Mouse (Mus musculus) CH12.LX (cell line): Measurements from ENCODE around the gene Ifrd2. TPM values are rescaled to one million over a fixed set of nuclear protein-coding genes. Genes with fewer than 3 reads are reported as not detected.

Source experiments
- DNase-seq: peaks from one replicate; pipeline ENCODE4 v3.0.0-alpha.2; 2013; ENCODE audit errors: extremely low read depth
- H3K27ac ChIP-seq: 2 replicates; pipeline ENCODE4 v1.5.1; 2012; ENCODE audit warnings: low read depth, mild to moderate bottlenecking, control low read depth, moderate library complexity; ENCODE audit not compliant: insufficient read depth
- H3K27me3 ChIP-seq: replicated peaks from 2 replicates; pipeline ENCODE3; 2012; ENCODE audit warnings: inconsistent platforms
- H3K36me3 ChIP-seq, 2 experiments: replicated peaks in 1 of 2; 2 replicates each; pipeline versions ENCODE3 to v1.6.1; 2012; ENCODE audit warnings: inconsistent platforms in 1 of 2, low read length in 1 of 2, mild to moderate bottlenecking in 1 of 2, mixed read lengths in 1 of 2, moderate library complexity in 1 of 2; ENCODE audit not compliant: control insufficient read depth in 1 of 2, insufficient read depth in 1 of 2
- H3K4me1 ChIP-seq, 2 experiments: 2 replicates each; pipeline ENCODE4 v1.6.1; 2012; ENCODE audit warnings: inconsistent platforms in 1 of 2, moderate library complexity in 1 of 2; ENCODE audit not compliant: insufficient read depth in 2 of 2, control insufficient read depth in 1 of 2
- H3K4me2 ChIP-seq: 2 replicates; pipeline ENCODE4 v1.6.1; 2012; ENCODE audit warnings: low read depth, mild to moderate bottlenecking, control low read depth; ENCODE audit not compliant: poor library complexity, insufficient read depth, severe bottlenecking
- H3K4me3 ChIP-seq, 3 experiments: fragments of 150-350 bp in 1 of 3; sonication (generic) in 1 of 3; replicated peaks in 1 of 3; 2 replicates each; pipeline versions ENCODE3 to v1.5.1; 2011 to 2012; ENCODE audit warnings: low read depth in 2 of 3, low read length in 2 of 3, mild to moderate bottlenecking in 2 of 3, moderate library complexity in 2 of 3, control low read depth in 1 of 3, improper control_type of control experiment in 1 of 3, inconsistent platforms in 1 of 3, mixed read lengths in 1 of 3; ENCODE audit not compliant: poor library complexity in 1 of 3
- H3K79me2 ChIP-seq: replicated peaks from 2 replicates; pipeline ENCODE4 v1.6.1; 2012; ENCODE audit warnings: mild to moderate bottlenecking, moderate library complexity; ENCODE audit not compliant: control insufficient read depth, poor library complexity, insufficient read depth, severe bottlenecking; ENCODE audit errors: extremely low read depth
- H3K9ac ChIP-seq: 2 replicates; pipeline ENCODE4 v1.6.1; 2012; ENCODE audit warnings: low read depth, mild to moderate bottlenecking, control low read depth, moderate library complexity; ENCODE audit not compliant: insufficient read depth
- H3K9me3 ChIP-seq: replicated peaks from 2 replicates; pipeline ENCODE3; 2012; ENCODE audit warnings: low read length, inconsistent platforms, mixed read lengths
- BHLHE40 ChIP-seq: IDR thresholded peaks from 2 replicates; pipeline ENCODE4 v1.6.1; 2011; ENCODE audit warnings: mild to moderate bottlenecking, low read depth, low read length, improper control_type of control experiment
- CHD1 ChIP-seq: IDR thresholded peaks from 2 replicates; pipeline ENCODE4 v1.6.1; 2012; ENCODE audit warnings: low read depth, low read length, improper control_type of control experiment, inconsistent platforms
- CHD2 ChIP-seq: IDR thresholded peaks from 2 replicates; pipeline ENCODE4 v1.6.1; 2011; ENCODE audit warnings: low read length, improper control_type of control experiment
- CTCF ChIP-seq, 2 experiments: IDR thresholded peaks in 1 of 2; conservative IDR thresholded peaks in 1 of 2; 2 replicates each; pipeline ENCODE4 v1.5.1; 2011 to 2012; ENCODE audit warnings: low read depth in 2 of 2, low read length in 2 of 2, improper control_type of control experiment in 1 of 2, inconsistent platforms in 1 of 2, mild to moderate bottlenecking in 1 of 2, moderate library complexity in 1 of 2
- E2F4 ChIP-seq: IDR thresholded peaks from 2 replicates; pipeline ENCODE4 v1.6.1; 2011; ENCODE audit warnings: low read depth, low read length, improper control_type of control experiment; ENCODE audit not compliant: insufficient replicate concordance
- ELF1 ChIP-seq: IDR thresholded peaks from 2 replicates; pipeline ENCODE4 v1.6.1; 2014; ENCODE audit warnings: low read depth, mild to moderate bottlenecking, inconsistent platforms, low read length, improper control_type of control experiment
- EP300 ChIP-seq: IDR thresholded peaks from 2 replicates; pipeline ENCODE4 v1.6.1; 2011; ENCODE audit warnings: low read length, improper control_type of control experiment
- ETS1 ChIP-seq: conservative IDR thresholded peaks from 2 replicates; pipeline ENCODE4 v1.6.1; 2012; ENCODE audit warnings: low read depth, mild to moderate bottlenecking, inconsistent platforms, low read length, improper control_type of control experiment, moderate library complexity
- GABPA ChIP-seq: IDR thresholded peaks from 2 replicates; pipeline ENCODE4 v1.6.1; 2012; ENCODE audit warnings: low read depth, low read length, improper control_type of control experiment, inconsistent platforms; ENCODE audit not compliant: insufficient replicate concordance
- HCFC1 ChIP-seq: IDR thresholded peaks from 2 replicates; pipeline ENCODE4 v1.6.1; 2012; ENCODE audit warnings: low read depth, mild to moderate bottlenecking, inconsistent platforms, low read length, improper control_type of control experiment
- IRF4 ChIP-seq: IDR thresholded peaks from 2 replicates; pipeline ENCODE4 v1.6.1; 2014; ENCODE audit warnings: low read depth, mild to moderate bottlenecking, inconsistent platforms, low read length, improper control_type of control experiment
- JUN ChIP-seq: IDR thresholded peaks from 2 replicates; pipeline ENCODE4 v1.6.1; 2011; ENCODE audit warnings: low read depth, mild to moderate bottlenecking, low read length, improper control_type of control experiment, moderate library complexity; ENCODE audit not compliant: insufficient read depth
- JUND ChIP-seq: conservative IDR thresholded peaks from 2 replicates; pipeline ENCODE4 v1.6.1; 2011; ENCODE audit warnings: low read depth, low read length, improper control_type of control experiment
- KAT2A ChIP-seq: IDR thresholded peaks from 2 replicates; pipeline ENCODE4 v1.6.1; 2012; ENCODE audit warnings: low read length, improper control_type of control experiment, inconsistent platforms; ENCODE audit not compliant: insufficient replicate concordance
- MAFK ChIP-seq: IDR thresholded peaks from 2 replicates; pipeline ENCODE4 v1.6.1; 2011; ENCODE audit warnings: low read length, improper control_type of control experiment; ENCODE audit not compliant: insufficient replicate concordance
- MAX ChIP-seq: IDR thresholded peaks from 2 replicates; pipeline ENCODE4 v1.6.1; 2011; ENCODE audit warnings: low read length, improper control_type of control experiment
- MAZ ChIP-seq: IDR thresholded peaks from 2 replicates; pipeline ENCODE4 v1.6.1; 2012; ENCODE audit warnings: low read depth, mild to moderate bottlenecking, inconsistent platforms, low read length, improper control_type of control experiment, moderate library complexity
- MEF2A ChIP-seq: IDR thresholded peaks from 2 replicates; pipeline ENCODE4 v1.6.1; 2014; ENCODE audit warnings: low read depth, mild to moderate bottlenecking, inconsistent platforms, low read length, improper control_type of control experiment, borderline replicate concordance
- MXI1 ChIP-seq: IDR thresholded peaks from 2 replicates; pipeline ENCODE4 v1.6.1; 2011; ENCODE audit warnings: mild to moderate bottlenecking, low read depth, low read length, improper control_type of control experiment
- MYC ChIP-seq: IDR thresholded peaks from 2 replicates; pipeline ENCODE4 v1.6.1; 2011; ENCODE audit warnings: low read depth, mild to moderate bottlenecking, improper control_type of control experiment, low read length
- NELFE ChIP-seq: IDR thresholded peaks from 2 replicates; pipeline ENCODE4 v1.6.1; 2011; ENCODE audit warnings: low read depth, low read length, improper control_type of control experiment
- NRF1 ChIP-seq: IDR thresholded peaks from 2 replicates; pipeline ENCODE4 v1.6.1; 2014; ENCODE audit warnings: low read depth, mild to moderate bottlenecking, inconsistent platforms, low read length, improper control_type of control experiment, moderate library complexity
- PAX5 ChIP-seq: IDR thresholded peaks from 2 replicates; pipeline ENCODE4 v1.6.1; 2012; ENCODE audit warnings: low read length, inconsistent platforms, mixed read lengths
- POLR2A ChIP-seq: IDR thresholded peaks from 2 replicates; pipeline ENCODE4 v1.6.1; 2011; ENCODE audit warnings: low read depth, mild to moderate bottlenecking, improper control_type of control experiment, low read length
- POLR2AphosphoS2 ChIP-seq: IDR thresholded peaks from 2 replicates; pipeline ENCODE4 v1.6.1; 2011; ENCODE audit warnings: low read depth, low read length, improper control_type of control experiment
- RAD21 ChIP-seq: IDR thresholded peaks from 2 replicates; pipeline ENCODE4 v1.6.1; 2011; ENCODE audit warnings: low read depth, mild to moderate bottlenecking, low read length, improper control_type of control experiment, moderate library complexity
- RCOR1 ChIP-seq: conservative IDR thresholded peaks from 2 replicates; pipeline ENCODE4 v1.6.1; 2012; ENCODE audit warnings: low read depth, mild to moderate bottlenecking, inconsistent platforms, low read length, improper control_type of control experiment
- SIN3A ChIP-seq: IDR thresholded peaks from 2 replicates; pipeline ENCODE4 v1.6.1; 2012; ENCODE audit warnings: low read length, improper control_type of control experiment, inconsistent platforms
- SMC3 ChIP-seq: IDR thresholded peaks from 2 replicates; pipeline ENCODE4 v1.6.1; 2011; ENCODE audit warnings: low read depth, low read length, improper control_type of control experiment
- TBP ChIP-seq: conservative IDR thresholded peaks from 2 replicates; pipeline ENCODE4 v1.6.1; 2011; ENCODE audit warnings: low read depth, low read length, improper control_type of control experiment
- TCF12 ChIP-seq: IDR thresholded peaks from 2 replicates; pipeline ENCODE4 v1.6.1; 2014; ENCODE audit warnings: low read depth, mild to moderate bottlenecking, inconsistent platforms, low read length, improper control_type of control experiment
- UBTF ChIP-seq: IDR thresholded peaks from 2 replicates; pipeline ENCODE4 v1.6.1; 2012; ENCODE audit warnings: low read depth, mild to moderate bottlenecking, inconsistent platforms, low read length, improper control_type of control experiment, moderate library complexity
- USF1 ChIP-seq: IDR thresholded peaks from 2 replicates; pipeline ENCODE4 v1.6.1; 2014; ENCODE audit warnings: low read depth, mild to moderate bottlenecking, inconsistent platforms, low read length, improper control_type of control experiment
- USF2 ChIP-seq: conservative IDR thresholded peaks from 2 replicates; pipeline ENCODE4 v1.6.1; 2011; ENCODE audit warnings: low read depth, low read length, improper control_type of control experiment
- ZC3H11A ChIP-seq: IDR thresholded peaks from 2 replicates; pipeline ENCODE4 v1.6.1; 2012; ENCODE audit warnings: low read depth, mild to moderate bottlenecking, inconsistent platforms, low read length, improper control_type of control experiment
- ZKSCAN1 ChIP-seq: IDR thresholded peaks from 2 replicates; pipeline ENCODE4 v1.6.1; 2012; ENCODE audit warnings: low read depth, inconsistent platforms, low read length, improper control_type of control experiment, borderline replicate concordance
- ZMIZ1 ChIP-seq: IDR thresholded peaks from 2 replicates; pipeline ENCODE4 v1.6.1; 2012; ENCODE audit warnings: low read depth, mild to moderate bottlenecking, inconsistent platforms, low read length, improper control_type of control experiment
- ZNF384 ChIP-seq: IDR thresholded peaks from 2 replicates; pipeline ENCODE4 v1.6.1; 2012; ENCODE audit warnings: low read depth, low read length, improper control_type of control experiment, inconsistent platforms
- dilution Hi-C: fragments of 300-500 bp; cut with MboI; formaldehyde crosslinking; loops from 2 replicates; pipeline ENCODE4 v1.14.3; 2020; ENCODE audit warnings: low sequenced_read_pairs; ENCODE audit not compliant: extremely low pct_unique_long_range_greater_than_20kb, extremely low pct_ligation_motif_present
- in situ Hi-C: fragments of 300-500 bp; cut with MboI; formaldehyde crosslinking; loops from 3 replicates; pipeline ENCODE4 v1.14.3; 2019; ENCODE audit warnings: low sequenced_read_pairs, low pct_ligation_motif_present, low pct_unique_long_range_greater_than_20kb, mixed read lengths
- polyA plus RNA-seq: library from polyadenylated mRNA; unstranded; fragments of >175 nt; gene quantifications from 2 replicates; pipeline ENCODE4 v1.2.1, GENCODE M21; 2012; ENCODE audit warnings: low read depth; ENCODE audit not compliant: insufficient read length
- total RNA-seq, 2 experiments: library from RNA; depleted of rRNA; stranded (reverse); fragments of 300-350 nt in 1 of 2; fragments of >200 nt in 1 of 2; gene quantifications; 2 replicates each; pipeline ENCODE4 v1.2.3; 2012 to 2014

Ifrd2 gene
- total and polyA plus RNA-seq, 3 experiments, result 62.8 to 143 (median 91.3) TPM

- peak; percentile 94 for DNase-seq
- dilution Hi-C loops (no loop called here), in situ Hi-C loops (no loop called here)
- Histone ChIP-seq H3K9ac (peak within 1 kb of the TSS; percentile 81), H3K79me2 (no peaks in the 10 kb centered on the region), H3K27ac (peak within 1 kb of the TSS; percentile 47), H3K27me3 (no peaks in the 10 kb centered on the region), H3K4me2 (peak within 1 kb of the TSS; percentile 84), H3K36me3 (peaks cover 8 to 33% of the 10 kb centered on the region in 2 experiments), H3K4me1 (peaks cover 13 to 39% of the 10 kb centered on the region in 2 experiments), H3K4me3 (peak within 1 kb of the TSS; percentile 62 to 95 (median 84)), H3K9me3 (no peaks in the 10 kb centered on the region)
- TF ChIP-seq JUND, result no peak
- no peak; the same call in 1 of the 2 replicates for TF ChIP-seq POLR2AphosphoS2
- TF ChIP-seq SMC3, result no peak
- peak; percentile 64 for TF ChIP-seq NELFE
- TF ChIP-seq CTCF (conservative IDR thresholded peaks at IDR 0.05 in 1 of 2, IDR thresholded peaks at IDR 0.05 in 1 of 2; ENCODE audit: low read depth in 2 of 2, low read length in 2 of 2), result no peak
- no peak for TF ChIP-seq CHD1
- TF ChIP-seq MAFK, result no peak
- TF ChIP-seq USF2, result no peak
- TF ChIP-seq HCFC1, result peak; percentile 74
- TF ChIP-seq RCOR1, result no peak
- TF ChIP-seq PAX5, result no peak
- no peak for TF ChIP-seq USF1
- TF ChIP-seq CHD2, result 0 out of 2 replicates have a peak, but pooled peaks have one; percentile 1
- no peak for TF ChIP-seq NRF1
- TF ChIP-seq ELF1, result peak; percentile 59
- peak; percentile 62; the same call in 1 of the 2 replicates for TF ChIP-seq TCF12
- TF ChIP-seq ZKSCAN1, result no peak
- peak; percentile 73 for TF ChIP-seq TBP
- TF ChIP-seq BHLHE40, result no peak
- no peak for TF ChIP-seq ZC3H11A
- TF ChIP-seq ZNF384, result no peak
- TF ChIP-seq E2F4, result no peak
- peak; percentile 36; the same call in 1 of the 2 replicates for TF ChIP-seq IRF4
- no peak for TF ChIP-seq JUN
- no peak for TF ChIP-seq KAT2A
- TF ChIP-seq MAX, result no peak
- no peak for TF ChIP-seq ETS1
- TF ChIP-seq ZMIZ1, result no peak
- TF ChIP-seq MXI1, result peak; percentile 20; the same call in 1 of the 2 replicates
- no peak; the same call in 1 of the 2 replicates for TF ChIP-seq MEF2A
- no peak for TF ChIP-seq GABPA
- peak; percentile 77 for TF ChIP-seq POLR2A
- TF ChIP-seq SIN3A, result peak; percentile 68
- no peak for TF ChIP-seq RAD21
- no peak for TF ChIP-seq MAZ
- TF ChIP-seq MYC, result peak; percentile 25; the same call in 1 of the 2 replicates
- no peak for TF ChIP-seq UBTF
- no peak for TF ChIP-seq EP300
These were observed 6.7 kb upstream of the Ifrd2 start, which contains the start of gene Hyal3 for GRCm38 (mm10) chr9:107580501-107581317. Hyal3 (plus strand) TSS chr9:107580818.
